In genomic region chr5:53135984-53136383, GRCm38 (mm10) we compare ENCODE assay signal across 24 mouse cellular contexts.
"Had no signal": no experiment of that assay in that cellular context is flagged by ENCODE, and none has a peak within 500 bp of the region (broad histone marks: within the 10 kb centered on the region; RNA-seq: fewer than 3 reads in every experiment).

No protein-coding gene starts in this region.

- H3K27me3 ChIP-seq: heart, embryonic 13.5 days; heart, embryonic 15.5 days; intestine, embryonic 15.5 days; limb, embryonic 12.5 days had no signal

- H3K4me3 ChIP-seq: heart, adult 2 months; heart, embryonic 13.5 days; heart, embryonic 15.5 days; intestine, embryonic 15.5 days; layer of hippocampus, adult 2 months; left cerebral cortex, adult 2 months; limb, embryonic 10.5 days; limb, embryonic 12.5 days had no signal

- DNase-seq: gastrocnemius, postnatal 14 days; gastrocnemius, postnatal 36 days; heart, adult 11 months; heart, adult 2 months; heart, postnatal 14 days; heart, postnatal 36 days; kidney, adult 18-20 months; kidney, adult 8-10 months; kidney, postnatal 10 days; kidney, postnatal 25 days; kidney, postnatal 4 days; liver had no signal

- H3K9me3 ChIP-seq: heart, embryonic 13.5 days; heart, embryonic 15.5 days; intestine, embryonic 15.5 days; limb, embryonic 10.5 days; limb, embryonic 12.5 days had no signal

- H3K27ac ChIP-seq: heart, adult 2 months; heart, embryonic 13.5 days; heart, embryonic 15.5 days; hindbrain, embryonic 14.5 days; intestine, embryonic 15.5 days; layer of hippocampus, adult 2 months; left cerebral cortex, adult 2 months; limb, embryonic 10.5 days; limb, embryonic 12.5 days had no signal

- H3K4me2 ChIP-seq: heart, embryonic 11.5 days; heart, embryonic 13.5 days; heart, embryonic 15.5 days; hindbrain, embryonic 14.5 days; intestine, embryonic 15.5 days; limb, embryonic 12.5 days had no signal

- H3K9ac ChIP-seq: heart, embryonic 13.5 days; heart, embryonic 15.5 days; hindbrain, embryonic 14.5 days; intestine, embryonic 15.5 days; limb, embryonic 12.5 days had no signal

- ATAC-seq: hindbrain, embryonic 16.5 days; inflammation-experienced regulatory T-cells, adult 6 months; intestine, embryonic 15.5 days; intestine, postnatal 0 days had no signal

- H3K4me1 ChIP-seq: intestine, embryonic 15.5 days; limb, embryonic 12.5 days had no signal

- H3K36me3 ChIP-seq: heart, embryonic 13.5 days; heart, embryonic 15.5 days; intestine, embryonic 15.5 days; limb, embryonic 10.5 days; limb, embryonic 12.5 days had no signal
